Mouse (Mus musculus) limb, embryonic 14.5 days (tissue): Measurements from ENCODE around the gene Slain2. TPM values are rescaled to one million over a fixed set of nuclear protein-coding genes. Genes with fewer than 3 reads are reported as not detected.
"Not testable (repeated sequence)": the region's sequence is repeated elsewhere in the genome, so short reads cannot be mapped to it uniquely, and the experiment has no call there.

Source experiments
- ATAC-seq: fragments of 200-750 bp; cut with Nextera tagmentation; 2 replicates; pipeline ENCODE4 v1.8.0; 2017; ENCODE audit warnings: low read depth, moderate number of reproducible peaks, moderate TSS enrichment; ENCODE audit not compliant: low FRiP score
- DNase-seq: peaks from one replicate; pipeline ENCODE4 v3.0.0-alpha.2; 2015; ENCODE audit warnings: low spot score
- H3K27ac ChIP-seq: fragments of 300-500 bp; sonication (generic); replicated peaks from 2 replicates; pipeline ENCODE4 v1.5.1; 2014; ENCODE audit warnings: low read depth, mild to moderate bottlenecking, low read length, moderate library complexity, mixed read lengths
- H3K27me3 ChIP-seq: fragments of 300-500 bp; sonication (generic); 2 replicates; pipeline ENCODE4 v1.6.1; 2014; ENCODE audit warnings: low read length, mixed read lengths; ENCODE audit not compliant: control insufficient read depth, insufficient read depth
- H3K36me3 ChIP-seq: fragments of 300-500 bp; sonication (generic); 2 replicates; pipeline ENCODE4 v1.6.1; 2014; ENCODE audit warnings: mild to moderate bottlenecking, low read length, moderate library complexity, mixed read lengths; ENCODE audit not compliant: control insufficient read depth, insufficient read depth
- H3K4me1 ChIP-seq: fragments of 300-500 bp; sonication (generic); 2 replicates; pipeline ENCODE4 v1.6.1; 2014; ENCODE audit warnings: antibody characterized with exemption, low read length, mixed read lengths; ENCODE audit not compliant: control insufficient read depth, insufficient read depth
- H3K4me2 ChIP-seq: fragments of 300-500 bp; sonication (generic); replicated peaks from 2 replicates; pipeline ENCODE4 v1.6.1; 2014; ENCODE audit warnings: low read depth, mild to moderate bottlenecking, low read length, moderate library complexity; ENCODE audit not compliant: severe bottlenecking
- H3K4me3 ChIP-seq: fragments of 300-500 bp; sonication (generic); replicated peaks from 2 replicates; pipeline ENCODE4 v1.5.1; 2014; ENCODE audit warnings: low read length
- H3K9ac ChIP-seq: fragments of 300-500 bp; sonication (generic); 2 replicates; pipeline ENCODE4 v1.6.1; 2014; ENCODE audit warnings: mild to moderate bottlenecking, low read depth, low read length, moderate library complexity; ENCODE audit not compliant: severe bottlenecking
- H3K9me3 ChIP-seq: fragments of 300-500 bp; sonication (generic); 2 replicates; pipeline ENCODE4 v1.6.1; 2016; ENCODE audit warnings: low read length; ENCODE audit not compliant: control insufficient read depth
- POLR2A ChIP-seq: fragments of 200-500 bp; IDR thresholded peaks from 2 replicates; pipeline ENCODE4 v1.8.0; 2012; ENCODE audit warnings: inconsistent platforms, mild to moderate bottlenecking, moderate library complexity, borderline replicate concordance; ENCODE audit not compliant: insufficient read depth, insufficient read length; ENCODE audit errors: extremely low read depth
- WGBS: fragments of 180-500 bp; shearing (Covaris S2); extraction: QIAGEN DNeasy Blood & Tissue Kit; methylation state at CpG from one replicate; pipeline ENCODE4 v1.1.7; 2014; 5-methylcytosine and 5-hydroxymethylcytosine counted together
- polyA plus RNA-seq, 2 experiments: library from polyadenylated mRNA; depleted of rRNA in 1 of 2; stranded (reverse) in 1 of 2; unstranded in 1 of 2; fragments of >200 nt; fragmentation: Nextera tagmentation in 1 of 2; extraction: Ambion mirVana in 1 of 2; gene quantifications; 2 replicates each; pipeline versions ENCODE4 v1.2.1 to v1.2.3; 2012 to 2014

Slain2 gene
- polyA plus RNA-seq, 2 experiments, result 24.2 to 28.0 TPM

DNA sequence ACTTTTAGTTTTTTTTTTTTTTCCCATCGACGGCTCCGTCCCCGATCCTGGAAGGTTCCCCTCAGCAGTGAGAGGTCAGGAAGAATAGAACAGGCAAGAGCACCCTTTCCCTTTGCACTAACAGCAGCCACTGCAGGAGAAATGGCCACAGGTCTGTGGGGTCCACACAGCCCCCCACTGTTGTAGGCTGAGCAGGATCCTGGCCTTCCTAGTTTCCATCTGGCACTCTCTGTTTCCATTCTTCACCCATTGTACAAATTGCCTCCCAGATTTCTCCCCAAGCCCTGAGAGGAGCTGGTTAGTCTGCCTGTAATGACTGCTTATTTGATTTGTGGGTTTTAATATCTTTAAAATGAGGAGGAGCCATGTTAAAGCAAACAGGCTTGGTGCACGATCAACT, 89.9 kb downstream of the Slain2 start:
- no peaks in the 10 kb centered on the region for H3K36me3 ChIP-seq
- peaks cover 33% of the 10 kb centered on the region for H3K27me3 ChIP-seq
- no peaks in the 10 kb centered on the region for H3K9me3 ChIP-seq
- TF ChIP-seq POLR2A, result no peak
- ATAC-seq (no peak), DNase-seq (no peak)
- no peak overlapping the region for H3K4me2 ChIP-seq
- H3K4me1 ChIP-seq, result no peaks in the 10 kb centered on the region
- H3K9ac ChIP-seq, result no peak overlapping the region
- H3K27ac ChIP-seq, result no peak overlapping the region
- 79% methylated on average over 5 of the region's 5 CpGs for WGBS
- no peak overlapping the region for H3K4me3 ChIP-seq

DNA sequence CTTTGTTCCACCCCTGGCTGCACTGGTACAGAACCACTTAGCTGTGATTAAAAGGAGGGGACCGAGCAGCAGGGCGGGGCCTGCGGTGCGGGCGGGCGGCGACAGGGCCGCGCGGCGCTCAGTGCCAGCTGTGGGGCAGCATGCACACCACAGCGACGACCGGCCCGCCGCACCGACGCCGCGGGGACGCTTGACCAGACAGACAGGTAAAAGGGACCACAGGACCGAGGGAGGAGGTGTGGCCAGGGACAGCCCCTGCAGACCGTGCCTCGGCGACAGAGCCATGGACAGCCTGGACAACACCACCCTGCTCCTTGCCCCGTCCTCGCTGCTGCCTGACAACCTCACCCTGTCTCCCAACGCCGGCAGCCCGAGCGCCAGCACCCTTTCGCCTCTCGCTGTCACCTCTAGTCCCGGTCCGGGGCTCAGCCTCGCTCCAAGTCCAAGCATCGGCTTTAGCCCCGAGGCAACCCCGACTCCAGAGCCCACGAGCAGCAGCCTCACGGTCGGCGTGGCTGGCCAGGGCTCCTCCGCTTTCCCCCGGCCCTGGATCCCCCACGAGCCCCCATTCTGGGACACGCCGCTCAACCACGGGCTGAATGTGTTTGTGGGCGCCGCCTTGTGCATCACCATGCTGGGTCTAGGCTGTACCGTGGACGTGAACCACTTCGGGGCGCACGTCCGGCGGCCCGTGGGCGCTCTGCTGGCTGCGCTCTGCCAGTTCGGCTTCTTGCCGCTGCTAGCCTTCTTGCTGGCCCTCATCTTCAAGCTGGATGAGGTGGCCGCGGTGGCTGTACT, 92.9 kb downstream of the Slain2 start, which contains the start of gene Slc10a4:
TSS of gene Slc10a4 (plus strand) at position 100 of the 798 bp plus-strand sequence.
- H3K9me3 ChIP-seq, result no peaks in the 10 kb centered on the region

DNA sequence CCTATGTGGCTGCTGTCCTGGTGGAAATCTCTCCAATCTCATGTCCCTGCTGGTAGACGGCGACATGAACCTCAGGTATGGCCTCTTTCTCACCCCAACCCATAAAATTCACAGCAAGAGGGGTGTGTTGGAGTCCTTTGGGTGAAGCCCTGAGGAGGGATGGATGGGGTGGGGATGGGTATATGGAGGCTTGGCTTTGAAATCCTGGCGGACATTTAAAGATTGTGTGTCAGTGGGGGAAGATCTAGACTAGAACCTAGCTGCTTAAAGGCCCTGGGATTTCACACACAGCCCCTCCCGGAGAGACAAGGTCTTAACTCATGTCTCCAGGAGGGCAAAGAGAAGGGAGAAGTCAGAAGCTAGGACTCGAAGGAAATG, 93.5 kb downstream of the Slain2 start:
- peaks cover 33% of the 10 kb centered on the region for H3K27me3 ChIP-seq

More for the DNA sequence above, 92.9 kb downstream of the Slain2 start, which contains the start of gene Slc10a4:
- Histone ChIP-seq H3K4me3 (peak within 1 kb of the TSS; percentile 41), H3K36me3 (no peaks in the 10 kb centered on the region), H3K27ac (no peak within 1 kb of the TSS), H3K9ac (peak within 1 kb of the TSS; percentile 38), H3K27me3 (peaks cover 33% of the 10 kb centered on the region), H3K4me2 (peak within 1 kb of the TSS; percentile 67), H3K4me1 (no peaks in the 10 kb centered on the region)
- peak; percentile 30 for ATAC-seq
- no peak for TF ChIP-seq POLR2A
- DNase-seq, result no peak
- 7% methylated on average over 56 of the region's 65 CpGs for WGBS

DNA sequence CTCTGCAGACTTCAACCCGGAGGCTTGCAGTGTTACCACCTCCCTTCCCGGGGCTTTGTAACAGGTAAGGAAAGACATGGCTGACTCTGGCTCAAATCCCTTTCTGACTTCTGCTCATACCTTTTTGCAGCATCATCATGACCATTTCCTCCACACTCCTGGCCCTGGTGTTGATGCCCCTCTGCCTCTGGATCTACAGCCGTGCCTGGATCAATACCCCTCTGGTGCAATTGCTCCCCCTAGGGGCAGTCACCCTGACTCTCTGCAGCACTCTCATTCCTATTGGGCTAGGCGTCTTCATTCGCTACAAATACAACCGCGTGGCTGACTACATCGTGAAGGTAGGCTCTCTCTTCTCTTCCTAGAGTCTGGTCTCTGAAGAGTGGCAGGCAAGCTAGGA, 94.1 kb downstream of the Slain2 start:
- peaks cover 38% of the 10 kb centered on the region for H3K27me3 ChIP-seq
- H3K36me3 ChIP-seq, H3K4me1 ChIP-seq, H3K4me2 ChIP-seq, H3K9me3 ChIP-seq, H3K27ac ChIP-seq, H3K9ac ChIP-seq, DNase-seq, ATAC-seq, H3K4me3 ChIP-seq: not testable (repeated sequence)
- 48% methylated on average over 8 of the region's 8 CpGs for WGBS

More for the DNA sequence above, 93.5 kb downstream of the Slain2 start:
- Histone ChIP-seq H3K9ac (no peak overlapping the region), H3K36me3 (no peaks in the 10 kb centered on the region), H3K4me1 (no peaks in the 10 kb centered on the region), H3K27ac (no peak overlapping the region), H3K9me3 (no peaks in the 10 kb centered on the region), H3K4me2 (no peak overlapping the region; the same call in 1 of the 2 replicates), H3K4me3 (peak overlapping the region; percentile 41; the same call in 1 of the 2 replicates)
- DNase-seq (no peak), ATAC-seq (no peak)
- 43% methylated on average over 5 of the region's 5 CpGs for WGBS
- no peak for TF ChIP-seq POLR2A

DNA sequence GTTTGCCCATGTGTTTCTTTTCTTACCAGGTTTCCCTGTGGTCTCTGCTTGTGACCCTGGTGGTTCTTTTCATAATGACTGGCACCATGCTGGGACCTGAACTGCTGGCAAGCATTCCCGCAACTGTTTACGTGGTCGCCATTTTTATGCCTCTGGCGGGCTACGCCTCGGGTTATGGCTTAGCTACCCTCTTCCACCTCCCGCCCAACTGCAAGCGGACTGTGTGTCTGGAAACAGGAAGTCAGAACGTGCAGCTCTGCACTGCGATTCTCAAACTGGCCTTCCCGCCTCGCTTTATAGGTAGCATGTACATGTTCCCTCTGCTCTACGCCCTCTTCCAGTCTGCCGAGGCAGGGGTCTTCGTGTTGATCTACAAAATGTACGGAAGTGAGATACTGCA, 97.7 kb downstream of the Slain2 start:
- ATAC-seq, H3K9me3 ChIP-seq, H3K4me1 ChIP-seq, H3K27ac ChIP-seq, H3K4me3 ChIP-seq, H3K4me2 ChIP-seq, H3K36me3 ChIP-seq, H3K9ac ChIP-seq, DNase-seq: not testable (repeated sequence)
- peaks cover 30% of the 10 kb centered on the region for H3K27me3 ChIP-seq
- WGBS, result 76% methylated on average over 13 of the region's 16 CpGs

DNA sequence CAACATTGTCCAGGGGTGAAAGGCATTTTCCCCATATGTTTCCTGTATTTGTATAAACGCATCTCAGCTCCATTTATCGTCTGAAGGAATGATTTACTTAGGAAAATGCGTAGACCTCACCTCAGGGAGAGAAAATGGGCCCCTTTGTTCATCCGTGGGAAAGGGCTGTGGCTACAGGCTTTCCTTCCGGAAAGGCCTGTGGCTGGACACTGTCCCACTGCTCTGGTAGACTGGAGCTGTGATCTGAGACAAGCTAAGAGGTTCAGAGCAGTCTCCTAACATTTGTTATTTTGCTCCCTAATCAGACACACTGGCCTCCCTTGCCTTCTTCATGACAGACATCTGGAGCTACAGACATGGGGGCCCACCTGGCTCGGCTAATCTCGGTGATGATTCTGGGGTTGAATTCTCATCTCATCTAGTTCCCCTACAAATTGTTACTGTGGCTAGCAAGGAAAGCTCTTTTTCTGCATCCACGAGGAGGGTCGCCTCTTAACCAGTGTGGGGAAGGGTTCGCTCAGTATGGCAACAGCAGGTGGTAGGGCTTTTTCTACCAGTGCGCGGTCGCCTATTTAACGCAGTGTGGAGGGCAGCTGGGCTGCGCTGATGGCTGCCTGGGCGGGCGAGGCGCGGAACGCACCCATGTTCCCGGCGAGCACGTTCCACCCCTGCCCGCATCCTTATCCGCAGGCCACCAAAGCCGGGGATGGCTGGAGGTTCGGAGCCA, 98.9 kb downstream of the Slain2 start:
- Histone ChIP-seq H3K4me3 (peak overlapping the region; percentile 36), H3K4me2 (peak overlapping the region; percentile 61), H3K27me3 (peaks cover 18% of the 10 kb centered on the region)
- peak; percentile 54; the same call in 1 of the 2 replicates for ATAC-seq
- H3K27ac ChIP-seq, H3K36me3 ChIP-seq, H3K9me3 ChIP-seq, H3K9ac ChIP-seq, DNase-seq, H3K4me1 ChIP-seq: not testable (repeated sequence)
- WGBS, result 36% methylated on average over 15 of the region's 27 CpGs

DNA sequence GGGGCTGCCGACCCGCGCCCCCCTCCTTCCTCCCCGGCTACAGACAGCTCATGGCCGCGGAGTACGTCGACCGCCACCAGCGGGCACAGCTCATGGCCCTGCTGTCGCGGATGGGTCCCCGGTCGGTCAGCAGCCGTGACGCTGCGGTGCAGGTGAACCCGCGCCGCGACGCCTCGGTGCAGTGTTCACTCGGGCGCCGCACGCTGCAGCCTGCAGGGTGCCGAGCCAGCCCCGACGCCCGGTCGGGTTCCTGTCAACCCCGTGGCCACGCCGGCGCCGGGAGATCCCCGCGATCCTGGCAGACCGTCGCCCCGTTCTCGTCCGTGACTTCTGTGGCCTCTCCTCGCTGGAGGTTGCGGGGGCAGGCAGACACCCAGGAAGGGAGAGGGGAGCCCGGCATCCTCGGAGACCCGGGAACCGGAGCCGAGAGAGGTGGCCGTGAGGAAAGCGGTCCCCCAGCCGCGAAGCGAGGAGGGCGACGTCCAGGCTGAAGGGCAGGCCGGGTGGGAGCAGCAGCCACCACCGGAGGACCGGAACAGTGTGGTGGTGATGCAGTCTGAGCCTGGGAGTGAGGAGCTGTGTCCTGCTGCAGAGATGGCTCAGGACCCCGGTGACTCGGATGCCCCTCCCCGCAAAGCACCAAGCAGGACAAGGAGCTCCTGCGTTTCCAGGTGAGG, 99.6 kb downstream of the Slain2 start:
- not testable (repeated sequence) for DNase-seq, H3K9ac ChIP-seq, H3K9me3 ChIP-seq, H3K36me3 ChIP-seq, H3K27ac ChIP-seq, H3K4me1 ChIP-seq
- Histone ChIP-seq H3K4me2 (peak overlapping the region; percentile 61), H3K27me3 (peaks cover 11% of the 10 kb centered on the region), H3K4me3 (peak overlapping the region; percentile 36)
- peak; percentile 60 for ATAC-seq
- WGBS, result 4% methylated on average over 25 of the region's 65 CpGs
